Mouse (Mus musculus) testis, postnatal 10 days (tissue): ENCODE measurements around the gene Mpped1.
A peak's percentile ranks its signal among the peaks of the same experiment; 100 is the strongest.

ENCODE experiments used
- DNase-seq: peaks from one replicate; pipeline ENCODE4 v3.0.0; 2021; ENCODE audit warnings: low spot score

The Mpped1 gene

GRCm38 (mm10) chr15:83883821-83884220 is 104.6 kb downstream of the Mpped1 start:
- DNase-seq: no peak

GRCm38 (mm10) chr15:83884291-83884690 is 105.0 kb downstream of the Mpped1 start:
- DNase-seq: no peak

- no peak for DNase-seq
Observed at GRCm38 (mm10) chr15:83892871-83893270, 113.6 kb downstream of the Mpped1 start.

- DNase-seq: peak; percentile 64
Observed at GRCm38 (mm10) chr15:83894261-83894660, 115.0 kb downstream of the Mpped1 start.

GRCm38 (mm10) chr15:83896011-83896410 is 116.7 kb downstream of the Mpped1 start:
- no peak for DNase-seq

GRCm38 (mm10) chr15:83897286-83897685 is 118.0 kb downstream of the Mpped1 start:
- DNase-seq: no peak

GRCm38 (mm10) chr15:83906472-83906871 is 127.2 kb downstream of the Mpped1 start:
- no peak for DNase-seq
